ENCODE assay signal across 18 mouse cellular contexts in the genomic region with DNA sequence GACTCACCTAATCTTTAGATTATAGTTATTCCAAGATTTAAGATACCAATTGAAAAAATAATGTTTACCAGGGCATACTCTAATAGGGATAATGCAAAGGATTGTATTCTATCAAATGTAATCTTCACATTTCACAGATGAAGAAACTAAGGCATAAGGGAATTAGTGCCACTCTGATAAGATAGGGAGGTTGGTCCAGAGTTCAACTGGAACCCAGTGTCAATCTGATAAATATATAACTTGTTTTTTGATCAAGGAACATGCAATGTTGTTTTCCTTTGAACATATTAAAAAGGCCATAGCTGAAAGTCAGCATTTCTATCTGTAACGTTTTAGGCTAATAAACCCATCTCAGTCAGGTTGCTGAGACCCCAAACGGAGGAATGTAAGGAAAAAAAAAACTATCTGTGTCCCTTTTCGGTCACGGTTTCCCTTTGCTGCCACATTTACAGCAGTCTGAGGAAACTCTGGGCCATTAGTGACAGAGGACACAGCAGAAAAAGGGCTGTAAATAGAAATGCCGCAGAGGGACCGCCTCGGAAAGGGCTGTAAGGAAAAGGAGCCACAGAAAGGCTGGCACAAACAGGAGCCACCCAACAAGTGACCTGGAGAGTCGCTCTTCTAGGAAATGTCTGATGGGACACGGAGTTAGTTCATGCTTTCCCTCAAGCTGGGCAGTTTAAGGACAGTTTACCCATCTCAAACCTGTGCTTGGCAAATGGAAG. TPM values are rescaled to one million over a fixed set of nuclear protein-coding genes. Genes with fewer than 3 reads are reported as not detected.
DNase-seq lines count a peak whose midpoint lies in the region; ATAC-seq lines count a peak whose summit lies in the region.
"Had no signal": no experiment of that assay in that cellular context is flagged by ENCODE, and none has a peak within 500 bp of the region (broad histone marks: within the 10 kb centered on the region; RNA-seq: fewer than 3 reads in every experiment).

No protein-coding gene starts in this region.

- H3K4me3 ChIP-seq in heart, embryonic 12.5 days: no peak overlapping the region
- H3K4me3 ChIP-seq in heart, embryonic 16.5 days (ENCODE audit: low read length): no peak overlapping the region
- no peak overlapping the region for H3K4me3 ChIP-seq in heart, embryonic 11.5 days (ENCODE audit: low read depth, low read length)
- H3K4me3 ChIP-seq in intestine, embryonic 16.5 days (ENCODE audit: low read length): no peak overlapping the region
- H3K4me3 ChIP-seq: embryonic facial prominence, embryonic 10.5 days; erythroblast, embryonic 14.5 days; forebrain, embryonic 10.5 days; hindbrain, embryonic 10.5 days; hindbrain, embryonic 15.5 days; kidney, embryonic 15.5 days had no signal

- no peak overlapping the region for H3K9ac ChIP-seq in heart, embryonic 12.5 days
- no peak overlapping the region for H3K9ac ChIP-seq in heart, embryonic 16.5 days (ENCODE audit: low read length)
- H3K9ac ChIP-seq in heart, embryonic 11.5 days (ENCODE audit: low read depth, low read length): no peak overlapping the region
- no peak overlapping the region for H3K9ac ChIP-seq in intestine, embryonic 16.5 days (ENCODE audit: low read depth, low read length)
- H3K9ac ChIP-seq: hindbrain, embryonic 15.5 days; kidney, embryonic 15.5 days had no signal

- peaks cover 47% of the 10 kb centered on the region for H3K36me3 ChIP-seq in heart, embryonic 12.5 days
- peaks cover 24% of the 10 kb centered on the region for H3K36me3 ChIP-seq in heart, embryonic 16.5 days (ENCODE audit: control insufficient read depth, insufficient read depth)
- peaks cover 25% of the 10 kb centered on the region for H3K36me3 ChIP-seq in heart, embryonic 11.5 days (ENCODE audit: control insufficient read depth, insufficient read depth, low read length)
- H3K36me3 ChIP-seq in intestine, embryonic 16.5 days (ENCODE audit: control insufficient read depth, insufficient read depth, low read length): peaks cover 6% of the 10 kb centered on the region

- H3K9me3 ChIP-seq in heart, embryonic 12.5 days (replicated peaks): no peaks in the 10 kb centered on the region
- no peaks in the 10 kb centered on the region for H3K9me3 ChIP-seq in heart, embryonic 16.5 days (replicated peaks; ENCODE audit: control insufficient read depth, low read length)
- H3K9me3 ChIP-seq in heart, embryonic 11.5 days (replicated peaks; ENCODE audit: control insufficient read depth, low read length): no peaks in the 10 kb centered on the region
- H3K9me3 ChIP-seq in intestine, embryonic 16.5 days (ENCODE audit: control insufficient read depth, low read length): no peaks in the 10 kb centered on the region
- H3K9me3 ChIP-seq: embryonic facial prominence, embryonic 10.5 days; forebrain, embryonic 10.5 days; hindbrain, embryonic 10.5 days; hindbrain, embryonic 15.5 days; kidney, embryonic 15.5 days had no signal

- intact Hi-C loops in heart, postnatal 25 days (cut with DNase I): loop anchor here (5.0 kb wide), 1 partner anchor 193 kb away; a partner anchor contains a TSS

- peaks cover 38% of the 10 kb centered on the region for H3K4me1 ChIP-seq in heart, embryonic 12.5 days (replicated peaks)
- peaks cover 44% of the 10 kb centered on the region for H3K4me1 ChIP-seq in heart, embryonic 16.5 days (ENCODE audit: control insufficient read depth, insufficient read depth, low read length)
- H3K4me1 ChIP-seq in heart, embryonic 11.5 days (ENCODE audit: control insufficient read depth, insufficient read depth, low read length): peaks cover 13% of the 10 kb centered on the region
- H3K4me1 ChIP-seq in intestine, embryonic 16.5 days (ENCODE audit: control insufficient read depth, insufficient read depth, low read length): peaks cover 12% of the 10 kb centered on the region
- H3K4me1 ChIP-seq: embryonic facial prominence, embryonic 10.5 days had no signal

- no peak overlapping the region for H3K4me2 ChIP-seq in heart, embryonic 12.5 days
- peak overlapping the region; percentile 4; the same call in 1 of the 2 replicates for H3K4me2 ChIP-seq in heart, embryonic 16.5 days (ENCODE audit: low read depth, low read length)
- no peak overlapping the region for H3K4me2 ChIP-seq in heart, embryonic 11.5 days
- no peak overlapping the region for H3K4me2 ChIP-seq in intestine, embryonic 16.5 days (ENCODE audit: low read depth, low read length)
- H3K4me2 ChIP-seq: hindbrain, embryonic 15.5 days; kidney, embryonic 15.5 days had no signal

- H3K27me3 ChIP-seq in heart, embryonic 12.5 days (replicated peaks): no peaks in the 10 kb centered on the region
- H3K27me3 ChIP-seq in heart, embryonic 16.5 days (ENCODE audit: control insufficient read depth, insufficient read depth, low read length): no peaks in the 10 kb centered on the region
- no peaks in the 10 kb centered on the region for H3K27me3 ChIP-seq in heart, embryonic 11.5 days (ENCODE audit: control insufficient read depth, insufficient read depth, low read length)
- no peaks in the 10 kb centered on the region for H3K27me3 ChIP-seq in intestine, embryonic 16.5 days (replicated peaks; ENCODE audit: control insufficient read depth, insufficient read depth, low read length)
- H3K27me3 ChIP-seq: CH12.LX; hindbrain, embryonic 15.5 days; kidney, embryonic 15.5 days had no signal

- DNase-seq in heart, postnatal 25 days (ENCODE audit: low spot score): no peak
- DNase-seq in adipocyte (ENCODE audit: low spot score): peak; percentile 9
- DNase-seq: adrenal gland, adult 8-10 months; gastrocnemius, postnatal 10 days; kidney, adult 18-20 months had no signal

- peak overlapping the region; percentile 68 for H3K27ac ChIP-seq in heart, embryonic 12.5 days (ENCODE audit: poor library complexity, severe bottlenecking)
- peak overlapping the region; percentile 56; the same call in 1 of the 2 replicates for H3K27ac ChIP-seq in heart, embryonic 16.5 days (ENCODE audit: low read length)
- H3K27ac ChIP-seq in heart, embryonic 11.5 days (ENCODE audit: low read depth, low read length): no peak overlapping the region
- peak overlapping the region; percentile 72 for H3K27ac ChIP-seq in intestine, embryonic 16.5 days (ENCODE audit: low read length)
- H3K27ac ChIP-seq: embryonic facial prominence, embryonic 10.5 days; forebrain, embryonic 10.5 days; hindbrain, embryonic 10.5 days; hindbrain, embryonic 15.5 days had no signal

- ATAC-seq in heart, embryonic 12.5 days (ENCODE audit: insufficient number of reproducible peaks, low FRiP score): no peak
- no peak for ATAC-seq in heart, embryonic 16.5 days (replicated peaks; ENCODE audit: extremely low read depth, insufficient read depth, low FRiP score)
- ATAC-seq in heart, embryonic 11.5 days (replicated peaks; ENCODE audit: insufficient number of reproducible peaks, low FRiP score, low TSS enrichment): no peak
- ATAC-seq in intestine, embryonic 16.5 days: peak; percentile 53
- ATAC-seq in erythroblast, adult 5-6 weeks (replicated peaks; ENCODE audit: low FRiP score, poor library complexity, severe bottlenecking): no peak
- ATAC-seq: forebrain, embryonic 14.5 days had no signal

- WGBS in heart, embryonic 12.5 days: 81% methylated on average over 9 of the region's 9 CpGs
- 66% methylated on average over 9 of the region's 9 CpGs for WGBS in heart, embryonic 16.5 days
- 82% methylated on average over 9 of the region's 9 CpGs for WGBS in heart, embryonic 11.5 days (ENCODE audit: insufficient replicate concordance)
- 74% methylated on average over 9 of the region's 9 CpGs for WGBS in intestine, embryonic 16.5 days

RNA-seq across cellular contexts. Expression of a gene that starts 7.2 kb away (rescaled TPM):
- polyA plus RNA-seq in heart, embryonic 12.5 days (2016; fragmentation: Nextera tagmentation; extraction: Ambion mirVana): 7.4 and 8.0 TPM in 2 replicates
- 1 to 10 TPM; 3.7 to 4.0 TPM for total RNA-seq in heart, postnatal 25 days (2021)
- 7.4 and 7.8 TPM in 2 replicates for polyA plus RNA-seq in heart, embryonic 16.5 days (2015; fragmentation: Nextera tagmentation; extraction: Ambion mirVana)
- polyA plus RNA-seq in heart, embryonic 11.5 days (2014; fragmentation: Nextera tagmentation; extraction: Ambion mirVana): 6.5 and 7.8 TPM in 2 replicates
- polyA plus RNA-seq in intestine, embryonic 16.5 days (2015; fragmentation: Nextera tagmentation; extraction: Ambion mirVana): 4.4 and 5.7 TPM in 2 replicates
- total RNA-seq in erythroblast, adult 5-6 weeks (2015; ENCODE audit: low replicate concordance): 2.5 TPM in 1 of 2 replicates, not detected in the other
- total RNA-seq in erythroblast, adult 5-6 weeks (2017; ENCODE audit: low replicate concordance): 1.0 and 1.8 TPM in 2 replicates
- polyA plus RNA-seq: erythroblast, embryonic 14.5 days had no signal

RNA-seq across cellular contexts. Expression of a gene that starts 7.3 kb away (rescaled TPM):
- 1,323 and 1,326 TPM in 2 replicates for polyA plus RNA-seq in heart, embryonic 12.5 days (2016; fragmentation: Nextera tagmentation; extraction: Ambion mirVana)
- total RNA-seq in heart, postnatal 25 days (2021): 1,000 to 10,000 TPM; 2,362 to 2,650 TPM
- 2,007 and 2,061 TPM in 2 replicates for polyA plus RNA-seq in heart, embryonic 16.5 days (2015; fragmentation: Nextera tagmentation; extraction: Ambion mirVana)
- 1,365 and 1,434 TPM in 2 replicates for polyA plus RNA-seq in heart, embryonic 11.5 days (2014; fragmentation: Nextera tagmentation; extraction: Ambion mirVana)
- polyA plus RNA-seq in intestine, embryonic 16.5 days (2015; fragmentation: Nextera tagmentation; extraction: Ambion mirVana): 709 and 759 TPM in 2 replicates
- total RNA-seq in erythroblast, adult 5-6 weeks (2015; ENCODE audit: low replicate concordance): 46.4 and 69.2 TPM in 2 replicates
- 31.9 and 42.4 TPM in 2 replicates for total RNA-seq in erythroblast, adult 5-6 weeks (2017; ENCODE audit: low replicate concordance)
